Mouse (Mus musculus) kidney, embryonic 14.5 days (tissue): ENCODE measurements at regions not wholly inside any gene's neighbourhood (a gene's known extent, or its start where the extent isn't known, plus 50 kb on each side); places are given as distances from the start of the nearest gene placed in this dataset.
A peak's percentile ranks its signal among the peaks of the same experiment; 100 is the strongest.

ENCODE experiments used
- ATAC-seq: fragments of 200-750 bp; cut with Nextera tagmentation; 2 replicates; pipeline ENCODE4 v1.8.0; 2017; ENCODE audit warnings: moderate number of reproducible peaks, mild to moderate bottlenecking, moderate TSS enrichment, moderate library complexity; ENCODE audit not compliant: low FRiP score, low TSS enrichment
- H3K27ac ChIP-seq: fragments of 300-500 bp; sonication (generic); 2 replicates; pipeline ENCODE4 v1.5.1; 2014; ENCODE audit warnings: low read depth, mild to moderate bottlenecking, low read length, moderate library complexity, mixed read lengths
- H3K27me3 ChIP-seq: fragments of 300-500 bp; sonication (generic); 2 replicates; pipeline ENCODE4 v1.6.1; 2014; ENCODE audit warnings: mild to moderate bottlenecking, low read length; ENCODE audit not compliant: control insufficient read depth, insufficient read depth
- H3K36me3 ChIP-seq: fragments of 300-500 bp; sonication (generic); 2 replicates; pipeline ENCODE4 v1.6.1; 2014; ENCODE audit warnings: low read length, mixed read lengths; ENCODE audit not compliant: control insufficient read depth, insufficient read depth
- H3K4me1 ChIP-seq: fragments of 300-500 bp; sonication (generic); 2 replicates; pipeline ENCODE4 v1.6.1; 2014; ENCODE audit warnings: low read length, mixed read lengths; ENCODE audit not compliant: control insufficient read depth, insufficient read depth
- H3K4me2 ChIP-seq: fragments of 300-500 bp; sonication (generic); replicated peaks from 2 replicates; pipeline ENCODE4 v1.6.1; 2014; ENCODE audit warnings: low read depth, mild to moderate bottlenecking, low read length
- H3K4me3 ChIP-seq: fragments of 300-500 bp; sonication (generic); 2 replicates; pipeline ENCODE4 v1.5.1; 2014; ENCODE audit warnings: mild to moderate bottlenecking, low read length
- H3K9ac ChIP-seq: fragments of 300-500 bp; sonication (generic); 2 replicates; pipeline ENCODE4 v1.6.1; 2014; ENCODE audit warnings: low read depth, mild to moderate bottlenecking, low read length, moderate library complexity
- H3K9me3 ChIP-seq: fragments of 300-500 bp; sonication (generic); 2 replicates; pipeline ENCODE4 v1.6.1; 2016; ENCODE audit warnings: low read length; ENCODE audit not compliant: control insufficient read depth
- WGBS: fragments of 180-500 bp; shearing (Covaris S2); extraction: QIAGEN DNeasy Blood & Tissue Kit; methylation state at CpG from one replicate; pipeline ENCODE4 v1.1.7; 2014; 5-methylcytosine and 5-hydroxymethylcytosine counted together

- 82% methylated on average over 5 of the region's 5 CpGs for WGBS
These were observed 102.7 kb downstream of the Rpl36a-ps1 start for GRCm38 (mm10) chr14:98891252-98891947.

GRCm38 (mm10) chr14:98887588-98887987 is 106.5 kb downstream of the Rpl36a-ps1 start:
- Histone ChIP-seq H3K27ac (no peak overlapping the region), H3K9me3 (no peaks in the 10 kb centered on the region), H3K27me3 (no peaks in the 10 kb centered on the region), H3K36me3 (no peaks in the 10 kb centered on the region), H3K9ac (no peak overlapping the region), H3K4me3 (no peak overlapping the region), H3K4me2 (no peak overlapping the region), H3K4me1 (no peaks in the 10 kb centered on the region)
- no peak for ATAC-seq
- WGBS, result 56% methylated on average over 2 of the region's 2 CpGs

More at GRCm38 (mm10) chr14:98891252-98891947, 102.7 kb downstream of the Rpl36a-ps1 start:
- no peaks in the 10 kb centered on the region for H3K27me3 ChIP-seq
- no peaks in the 10 kb centered on the region for H3K36me3 ChIP-seq
- no peak overlapping the region for H3K9ac ChIP-seq
- no peaks in the 10 kb centered on the region for H3K4me1 ChIP-seq
- H3K4me2 ChIP-seq, result no peak overlapping the region
- ATAC-seq, result no peak
- H3K9me3 ChIP-seq, result no peaks in the 10 kb centered on the region
- H3K4me3 ChIP-seq, result no peak overlapping the region
- no peak overlapping the region for H3K27ac ChIP-seq

- Histone ChIP-seq H3K27ac (no peak overlapping the region), H3K4me3 (no peak overlapping the region), H3K27me3 (no peaks in the 10 kb centered on the region), H3K4me2 (no peak overlapping the region), H3K9ac (no peak overlapping the region), H3K4me1 (no peaks in the 10 kb centered on the region), H3K36me3 (no peaks in the 10 kb centered on the region), H3K9me3 (no peaks in the 10 kb centered on the region)
- 9% methylated on average over 1 of the region's 1 CpGs for WGBS
- 0 out of 2 replicates have a peak, but pooled peaks have one; percentile 52 for ATAC-seq
These were observed 107.1 kb downstream of the Rpl36a-ps1 start for GRCm38 (mm10) chr14:98886982-98887381.

GRCm38 (mm10) chr14:98882586-98882985 is 111.5 kb downstream of the Rpl36a-ps1 start:
- Histone ChIP-seq H3K36me3 (no peaks in the 10 kb centered on the region), H3K9me3 (peaks cover 4% of the 10 kb centered on the region; the same call in 1 of the 2 replicates), H3K27ac (no peak overlapping the region), H3K4me1 (no peaks in the 10 kb centered on the region), H3K27me3 (no peaks in the 10 kb centered on the region), H3K4me3 (no peak overlapping the region), H3K9ac (no peak overlapping the region), H3K4me2 (no peak overlapping the region)
- WGBS, result 92% methylated on average over 10 of the region's 10 CpGs
- no peak for ATAC-seq

GRCm38 (mm10) chr14:98877956-98878355 is 116.2 kb downstream of the Rpl36a-ps1 start:
- WGBS, result 91% methylated on average over 3 of the region's 3 CpGs
- Histone ChIP-seq H3K36me3 (no peaks in the 10 kb centered on the region), H3K27me3 (no peaks in the 10 kb centered on the region), H3K9me3 (peaks cover 4% of the 10 kb centered on the region; the same call in 1 of the 2 replicates), H3K27ac (no peak overlapping the region), H3K4me1 (no peaks in the 10 kb centered on the region), H3K4me2 (no peak overlapping the region), H3K4me3 (no peak overlapping the region), H3K9ac (no peak overlapping the region)
- ATAC-seq, result no peak

GRCm38 (mm10) chr14:98873446-98873845 is 120.7 kb downstream of the Rpl36a-ps1 start:
- H3K36me3 ChIP-seq, result no peaks in the 10 kb centered on the region
- H3K27me3 ChIP-seq, result no peaks in the 10 kb centered on the region
- no peak overlapping the region for H3K4me2 ChIP-seq
- WGBS, result 42% methylated on average over 9 of the region's 9 CpGs
- no peaks in the 10 kb centered on the region for H3K9me3 ChIP-seq
- no peak overlapping the region for H3K9ac ChIP-seq
- H3K27ac ChIP-seq, result no peak overlapping the region
- no peak for ATAC-seq
- no peak overlapping the region for H3K4me3 ChIP-seq
- H3K4me1 ChIP-seq, result no peaks in the 10 kb centered on the region

GRCm38 (mm10) chr14:98869888-98870287 is 124.2 kb downstream of the Rpl36a-ps1 start:
- ATAC-seq, result no peak
- no peaks in the 10 kb centered on the region for H3K9me3 ChIP-seq
- H3K4me1 ChIP-seq, result no peaks in the 10 kb centered on the region
- WGBS, result 73% methylated on average over 6 of the region's 6 CpGs
- H3K9ac ChIP-seq, result no peak overlapping the region
- H3K36me3 ChIP-seq, result no peaks in the 10 kb centered on the region
- no peak overlapping the region for H3K4me2 ChIP-seq
- H3K27me3 ChIP-seq, result no peaks in the 10 kb centered on the region
- H3K27ac ChIP-seq, result no peak overlapping the region
- no peak overlapping the region for H3K4me3 ChIP-seq

- Histone ChIP-seq H3K4me3 (no peak overlapping the region), H3K36me3 (no peaks in the 10 kb centered on the region), H3K9me3 (no peaks in the 10 kb centered on the region), H3K27me3 (no peaks in the 10 kb centered on the region), H3K9ac (no peak overlapping the region), H3K4me1 (0 out of 2 replicates have a peak, but pooled peaks cover 7% of the 10 kb centered on the region), H3K27ac (no peak overlapping the region), H3K4me2 (no peak overlapping the region)
- no peak for ATAC-seq
These were observed 127.2 kb downstream of the Rpl36a-ps1 start for GRCm38 (mm10) chr14:98866880-98867279.

- peak overlapping the region; percentile 83 for H3K27ac ChIP-seq
- 46% methylated on average over 6 of the region's 6 CpGs for WGBS
- H3K4me2 ChIP-seq, result no peak overlapping the region
- H3K27me3 ChIP-seq, result no peaks in the 10 kb centered on the region
- H3K9me3 ChIP-seq, result no peaks in the 10 kb centered on the region
- H3K36me3 ChIP-seq, result no peaks in the 10 kb centered on the region
- H3K4me1 ChIP-seq, result peaks cover 12% of the 10 kb centered on the region; the same call in 1 of the 2 replicates
- H3K9ac ChIP-seq, result no peak overlapping the region
- H3K4me3 ChIP-seq, result no peak overlapping the region
- peak; percentile 20; the same call in 1 of the 2 replicates for ATAC-seq
These were observed 130.1 kb downstream of the Rpl36a-ps1 start for GRCm38 (mm10) chr14:98864001-98864400.
